Mouse (Mus musculus) bone marrow macrophage, adult 2 months (primary cell): ENCODE data around the gene Nit2. TPM values are rescaled to one million over a fixed set of nuclear protein-coding genes. Genes with fewer than 3 reads are reported as not detected.
A peak's percentile ranks its signal among the peaks of the same experiment; 100 is the strongest.
"Not testable (repeated sequence)": the region's sequence is repeated elsewhere in the genome, so short reads cannot be mapped to it uniquely, and the experiment has no call there.

Experiments used
- H3K27ac ChIP-seq: 2 replicates; pipeline ENCODE4 v1.5.1; 2012; ENCODE audit warnings: low read depth, low read length; ENCODE audit not compliant: insufficient read depth
- H3K4me1 ChIP-seq: 2 replicates; pipeline ENCODE4 v1.6.1; 2012; ENCODE audit warnings: low read length; ENCODE audit not compliant: control insufficient read depth, insufficient read depth
- H3K4me3 ChIP-seq: 2 replicates; pipeline ENCODE4 v1.5.1; 2012; ENCODE audit warnings: mild to moderate bottlenecking, low read length, moderate library complexity; ENCODE audit not compliant: insufficient read depth
- CTCF ChIP-seq: IDR thresholded peaks from 2 replicates; pipeline ENCODE4 v1.5.1; 2012; ENCODE audit warnings: low read depth, mild to moderate bottlenecking, low read length, moderate library complexity
- POLR2A ChIP-seq: IDR thresholded peaks from 2 replicates; pipeline ENCODE4 v1.6.1; 2012; ENCODE audit warnings: mild to moderate bottlenecking, low read depth, low read length, borderline replicate concordance
- polyA plus RNA-seq: library from polyadenylated mRNA; stranded (reverse); fragments of >200 nt; gene quantifications from 2 replicates; pipeline ENCODE4 v1.2.4, GENCODE M21; 2012; ENCODE audit not compliant: missing spikeins, insufficient read depth, insufficient read length

The Nit2 gene
- polyA plus RNA-seq, 1 experiment: 37.8 TPM

- H3K4me3 ChIP-seq: no peak overlapping the region
- peak overlapping the region; percentile 73 for H3K27ac ChIP-seq
- TF ChIP-seq CTCF (no peak), POLR2A (no peak)
- H3K4me1 ChIP-seq: peaks cover 19% of the 10 kb centered on the region
Measured at GRCm38 (mm10) chr16:57181180-57181579, 14.0 kb upstream of the Nit2 start.

- TF ChIP-seq CTCF (no peak), POLR2A (no peak)
- no peak overlapping the region for H3K4me3 ChIP-seq
Measured at GRCm38 (mm10) chr16:57177664-57178063, 10.5 kb upstream of the Nit2 start.

GRCm38 (mm10) chr16:57177254-57177653, 10.1 kb upstream of the Nit2 start:
- TF ChIP-seq CTCF (0 out of 2 replicates have a peak, but pooled peaks have one; percentile 24), POLR2A (no peak)
- Histone ChIP-seq H3K27ac (no peak overlapping the region), H3K4me1 (peaks cover 27% of the 10 kb centered on the region), H3K4me3 (no peak overlapping the region)

More at GRCm38 (mm10) chr16:57177664-57178063, 10.5 kb upstream of the Nit2 start:
- Histone ChIP-seq H3K27ac (no peak overlapping the region), H3K4me1 (peaks cover 27% of the 10 kb centered on the region)

- peaks cover 20% of the 10 kb centered on the region for H3K4me1 ChIP-seq
- H3K4me3 ChIP-seq: no peak overlapping the region
- peak overlapping the region; percentile 34 for H3K27ac ChIP-seq
- TF ChIP-seq CTCF (no peak), POLR2A (no peak)
Measured at GRCm38 (mm10) chr16:57176276-57176675, 9.1 kb upstream of the Nit2 start.

GRCm38 (mm10) chr16:57175751-57176150, 8.6 kb upstream of the Nit2 start:
- peaks cover 17% of the 10 kb centered on the region for H3K4me1 ChIP-seq
- TF ChIP-seq CTCF (no peak), POLR2A (no peak)
- peak overlapping the region; percentile 34 for H3K27ac ChIP-seq
- H3K4me3 ChIP-seq: no peak overlapping the region

GRCm38 (mm10) chr16:57174480-57174879, 7.3 kb upstream of the Nit2 start:
- not testable (repeated sequence) for H3K27ac ChIP-seq, H3K4me3 ChIP-seq
- peaks cover 11% of the 10 kb centered on the region for H3K4me1 ChIP-seq

- H3K27ac ChIP-seq: no peak overlapping the region
- TF ChIP-seq POLR2A (no peak), CTCF (no peak)
- H3K4me1 ChIP-seq: peaks cover 9% of the 10 kb centered on the region
- H3K4me3 ChIP-seq: no peak overlapping the region
Measured at GRCm38 (mm10) chr16:57171570-57171969, 4.4 kb upstream of the Nit2 start.

- no peak overlapping the region for H3K4me3 ChIP-seq
- no peak overlapping the region for H3K27ac ChIP-seq
- TF ChIP-seq CTCF (no peak), POLR2A (no peak)
- H3K4me1 ChIP-seq: peaks cover 8% of the 10 kb centered on the region
Measured at GRCm38 (mm10) chr16:57171161-57171560, 4.0 kb upstream of the Nit2 start.

- TF ChIP-seq CTCF (no peak), POLR2A (no peak)
- Histone ChIP-seq H3K4me1 (peaks cover 10% of the 10 kb centered on the region), H3K27ac (no peak overlapping the region), H3K4me3 (no peak overlapping the region)
Measured at GRCm38 (mm10) chr16:57168236-57168635, 1.1 kb upstream of the Nit2 start.

GRCm38 (mm10) chr16:57167514-57167912, 372 bp upstream of the Nit2 start:
- Histone ChIP-seq H3K4me3 (peak overlapping the region; percentile 82), H3K4me1 (peaks cover 16% of the 10 kb centered on the region), H3K27ac (no peak overlapping the region)
- TF ChIP-seq CTCF: no peak
- TF ChIP-seq POLR2A: no peak

- no peak for TF ChIP-seq CTCF
- no peak for TF ChIP-seq POLR2A
- H3K4me3 ChIP-seq: peak overlapping the region; percentile 82; the same call in 1 of the 2 replicates
- H3K27ac ChIP-seq: no peak overlapping the region
- peaks cover 16% of the 10 kb centered on the region for H3K4me1 ChIP-seq
Measured at GRCm38 (mm10) chr16:57166086-57166485, 1.1 kb downstream of the Nit2 start.
